Mouse (Mus musculus) left cerebral cortex, adult 2 months (tissue): ENCODE data around the gene Tph1. TPM values are rescaled to one million over a fixed set of nuclear protein-coding genes. Genes with fewer than 3 reads are reported as not detected.

Experiments
- DNase-seq, 2 experiments: peaks; one replicate each; pipeline ENCODE4 v3.0.0; 2021 to 2022; ENCODE audit warnings: low spot score in 2 of 2, mixed read lengths in 1 of 2; ENCODE audit errors: extremely low spot score in 1 of 2
- H3K27ac ChIP-seq: fragments of 200-600 bp; 2 replicates; pipeline ENCODE4 v1.8.1; 2022
- H3K4me3 ChIP-seq: fragments of 200-600 bp; 2 replicates; pipeline ENCODE4 v1.8.1; 2022
- CTCF ChIP-seq: fragments of 200-600 bp; IDR thresholded peaks from 2 replicates; pipeline ENCODE4 v1.8.1; 2022; ENCODE audit warnings: antibody characterized with exemption, mild to moderate bottlenecking, moderate library complexity
- intact Hi-C: fragments of 180-260 bp; cut with DNase I; formaldehyde crosslinking; loops from one replicate; pipeline ENCODE4 v1.15.1; 2025
- total RNA-seq, 2 experiments: library from RNA; stranded (reverse); gene quantifications; 2 replicates each; pipeline ENCODE4 v1.2.3; 2021

Tph1 gene
- total RNA-seq, 2 experiments from 2014 or later = not detected

DNA sequence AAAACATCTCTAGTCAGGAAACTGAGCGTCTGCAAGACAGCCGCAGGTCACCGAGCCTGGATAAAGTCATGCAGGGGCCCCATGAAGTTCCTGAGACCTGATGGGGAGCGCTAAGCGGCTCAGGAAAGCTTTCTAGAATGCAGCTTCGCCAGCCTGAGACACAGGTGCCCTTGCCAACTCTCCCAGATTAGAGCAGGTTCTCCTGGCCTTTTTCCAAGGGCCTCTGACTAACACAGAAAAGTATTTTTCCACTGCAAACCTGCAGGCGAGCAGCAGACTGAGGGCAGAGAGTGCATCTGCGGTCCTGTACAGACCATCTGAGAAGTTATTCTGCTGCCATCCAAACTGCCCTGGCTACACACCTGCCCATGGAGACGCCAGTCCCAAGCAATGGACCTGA lies 60.4 kb downstream of the Tph1 start:
- H3K27ac ChIP-seq = no peak overlapping the region
- TF ChIP-seq CTCF = no peak
- peak in 1 of 2 experiments; percentile 29 for DNase-seq
- H3K4me3 ChIP-seq = no peak overlapping the region
- intact Hi-C loops = no loop called here

DNA sequence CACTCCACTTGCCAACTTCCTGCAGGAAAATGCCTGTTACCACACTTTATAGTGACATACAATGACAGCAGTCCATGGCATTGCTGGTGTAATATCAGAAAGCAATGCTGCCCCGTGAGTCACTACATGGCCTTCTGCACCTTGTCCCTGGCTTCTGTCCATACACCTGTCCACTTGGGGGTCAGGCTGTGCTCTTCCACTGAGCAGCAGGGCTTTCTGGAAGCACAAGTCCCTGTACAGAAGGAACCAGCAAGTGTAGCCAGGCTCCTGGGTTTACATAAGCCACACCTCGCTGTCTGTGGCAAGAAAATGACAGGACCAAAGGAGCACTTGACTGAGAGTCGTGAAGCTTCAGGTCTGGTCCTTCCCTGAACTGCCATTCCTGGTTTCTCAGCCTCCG lies 63.0 kb downstream of the Tph1 start:
- Histone ChIP-seq H3K4me3 (no peak overlapping the region), H3K27ac (no peak overlapping the region)
- TF ChIP-seq CTCF = no peak
- intact Hi-C loops = no loop called here
- no peak for DNase-seq

DNA sequence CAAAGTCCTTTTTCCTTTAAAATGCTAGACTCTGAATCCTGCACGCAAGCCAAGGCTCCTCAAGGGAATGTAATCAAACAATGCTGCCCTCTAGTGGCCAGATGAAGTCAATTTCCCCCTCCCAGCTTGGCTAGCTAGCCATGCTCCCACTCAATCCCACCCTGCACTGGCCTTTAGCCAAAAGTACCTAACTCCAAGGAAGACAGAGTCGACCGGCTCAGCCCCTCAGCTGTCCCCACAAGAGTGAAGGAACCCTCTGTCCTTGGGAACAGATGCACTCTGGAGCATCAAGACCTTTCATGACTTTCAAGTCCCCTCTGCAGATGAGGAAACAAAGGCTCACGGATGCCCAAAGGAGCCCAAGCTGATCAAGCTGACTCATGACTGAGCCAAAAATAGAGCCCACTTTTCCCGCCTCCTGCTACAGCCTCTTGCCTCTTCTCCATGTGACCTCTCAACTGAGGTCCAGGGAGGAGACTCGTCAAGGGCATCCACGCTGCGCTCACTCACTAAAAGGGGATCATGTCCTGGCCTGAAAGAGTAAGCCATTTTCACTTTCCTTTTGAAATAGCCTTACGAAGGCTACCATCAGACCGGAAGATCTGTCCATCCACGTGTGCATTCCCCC lies 64.8 kb downstream of the Tph1 start:
- DNase-seq = peak; percentile 53 to 66
- TF ChIP-seq CTCF = peak; percentile 87
- intact Hi-C loops = loop anchor here (1.0 kb wide), 1 partner anchor 214 kb away; no protein-coding TSS in a partner anchor
- H3K27ac ChIP-seq = 0 out of 2 replicates have a peak overlapping the region, but pooled peaks have one; percentile 50
- no peak overlapping the region for H3K4me3 ChIP-seq

DNA sequence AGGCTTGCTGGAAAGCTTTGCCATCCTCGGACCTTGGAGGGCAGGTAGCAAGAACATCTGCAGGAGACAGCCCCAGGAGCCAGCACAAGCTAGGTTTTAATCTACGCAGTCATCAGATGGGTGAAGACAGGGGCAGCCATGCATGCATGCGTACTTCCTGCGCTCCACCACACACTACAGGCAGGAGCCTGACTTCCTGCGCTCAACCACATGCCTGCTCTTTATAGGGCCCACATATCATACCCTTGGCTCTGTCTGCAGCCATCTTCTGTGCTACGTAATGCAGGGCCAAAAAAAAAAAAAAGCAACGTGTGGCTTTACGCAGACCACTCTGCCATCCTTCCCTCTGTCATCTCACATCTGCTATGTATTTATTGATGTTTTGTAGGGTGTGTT lies 65.3 kb downstream of the Tph1 start:
- TF ChIP-seq CTCF = no peak
- intact Hi-C loops = loop anchor here (1.0 kb wide), 1 partner anchor 214 kb away; no protein-coding TSS in a partner anchor
- no peak overlapping the region for H3K4me3 ChIP-seq
- no peak for DNase-seq
- H3K27ac ChIP-seq = no peak overlapping the region

DNA sequence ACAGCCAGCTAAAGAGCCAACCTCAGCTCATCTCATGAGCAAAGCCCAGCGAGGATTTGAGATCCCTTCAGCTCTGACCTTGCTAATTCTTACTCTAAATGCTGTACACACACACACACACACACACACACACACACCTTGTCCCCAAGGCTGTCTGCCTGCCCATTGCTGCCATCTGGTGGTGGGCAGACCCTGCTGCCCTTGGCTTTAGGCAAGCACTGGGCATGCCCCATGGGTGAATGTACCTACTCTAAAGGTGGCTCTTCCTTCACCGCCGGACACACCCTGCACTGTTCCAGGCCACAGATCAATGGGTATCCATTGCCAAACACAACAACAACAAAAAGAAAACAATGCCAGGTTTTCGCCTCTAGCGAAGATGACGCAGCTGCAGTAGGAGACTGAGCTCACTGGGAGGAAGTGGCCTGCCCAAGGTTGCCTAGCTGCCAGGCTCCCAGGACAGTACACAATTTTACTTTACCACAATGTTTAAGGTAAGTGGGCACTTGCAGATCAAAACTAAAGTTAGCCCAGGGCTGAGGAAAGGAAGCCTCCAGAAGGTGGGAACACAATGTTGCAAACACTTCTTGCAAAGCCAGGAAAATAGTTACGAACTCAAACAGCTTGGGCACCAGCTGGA lies 65.8 kb downstream of the Tph1 start:
- intact Hi-C loops = loop anchor here (1.0 kb wide), 2 partner anchors 213 to 326 kb away; no protein-coding TSS in a partner anchor
- peak; percentile 78 to 81 for DNase-seq
- H3K27ac ChIP-seq = no peak overlapping the region
- H3K4me3 ChIP-seq = no peak overlapping the region
- peak; percentile 82 for TF ChIP-seq CTCF

DNA sequence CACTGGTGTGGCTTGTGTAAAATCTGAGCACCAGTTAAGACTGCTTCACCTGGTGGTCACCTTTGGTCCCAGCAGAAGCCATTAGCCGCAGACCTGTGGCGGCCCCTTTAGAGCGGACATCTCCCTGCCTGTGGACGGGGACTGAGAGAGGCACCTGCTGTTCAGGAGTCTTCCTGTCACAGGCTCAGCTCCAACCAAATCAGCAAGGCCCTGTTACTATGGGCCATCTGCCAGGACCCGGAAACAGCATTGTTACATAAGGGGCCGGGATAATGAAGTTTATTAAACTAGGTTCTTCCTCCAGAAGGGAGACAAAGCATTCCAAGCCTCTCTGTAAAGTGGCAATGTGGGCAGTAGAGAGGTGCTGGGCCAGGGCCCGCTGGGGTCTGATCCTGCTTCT lies 69.3 kb downstream of the Tph1 start:
- Histone ChIP-seq H3K4me3 (no peak overlapping the region), H3K27ac (no peak overlapping the region)
- DNase-seq = no peak
- no peak for TF ChIP-seq CTCF
- intact Hi-C loops = no loop called here

DNA sequence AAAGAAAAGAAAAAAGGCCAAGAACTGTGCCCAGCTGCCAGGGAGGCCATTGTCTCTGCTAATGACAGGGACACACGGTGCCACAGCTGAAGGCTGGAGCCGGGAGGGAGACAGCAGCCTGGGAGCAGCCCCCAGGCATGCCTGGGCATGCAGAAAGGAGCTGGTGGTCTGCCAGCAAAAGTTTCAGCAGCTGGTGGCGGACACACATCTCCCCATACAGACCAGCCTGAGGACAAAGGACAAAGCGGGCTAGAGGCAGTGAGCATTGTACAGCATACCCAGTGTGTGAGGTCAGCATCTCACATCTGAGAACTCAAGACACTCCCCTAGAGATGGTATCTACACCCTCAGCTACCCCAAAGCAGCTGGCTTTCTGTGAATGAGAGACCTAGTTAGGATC lies 70.3 kb downstream of the Tph1 start:
- Histone ChIP-seq H3K4me3 (no peak overlapping the region), H3K27ac (no peak overlapping the region)
- TF ChIP-seq CTCF = no peak
- intact Hi-C loops = no loop called here
- DNase-seq = no peak

DNA sequence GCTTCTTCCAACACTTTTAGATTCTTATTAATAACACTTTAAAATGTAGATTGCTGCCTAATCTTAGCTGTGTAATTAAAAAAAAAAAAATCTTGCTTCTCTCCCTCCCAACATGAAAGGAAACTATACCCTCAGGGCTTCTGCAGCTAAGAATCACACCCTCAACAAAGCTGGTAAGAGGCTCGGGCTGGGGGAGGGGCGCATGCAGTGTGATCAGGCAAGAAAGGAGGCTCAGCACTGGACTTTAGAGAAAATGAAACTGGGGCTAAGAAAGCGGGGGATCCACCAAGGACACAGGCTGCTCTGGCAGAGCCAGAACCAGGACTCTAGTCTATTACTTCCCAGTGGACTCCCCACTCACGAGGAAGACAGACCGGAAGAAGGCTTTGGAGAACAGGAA lies 71.2 kb downstream of the Tph1 start:
- no peak overlapping the region for H3K27ac ChIP-seq
- no peak for DNase-seq
- TF ChIP-seq CTCF = no peak
- H3K4me3 ChIP-seq = no peak overlapping the region
- intact Hi-C loops = no loop called here

DNA sequence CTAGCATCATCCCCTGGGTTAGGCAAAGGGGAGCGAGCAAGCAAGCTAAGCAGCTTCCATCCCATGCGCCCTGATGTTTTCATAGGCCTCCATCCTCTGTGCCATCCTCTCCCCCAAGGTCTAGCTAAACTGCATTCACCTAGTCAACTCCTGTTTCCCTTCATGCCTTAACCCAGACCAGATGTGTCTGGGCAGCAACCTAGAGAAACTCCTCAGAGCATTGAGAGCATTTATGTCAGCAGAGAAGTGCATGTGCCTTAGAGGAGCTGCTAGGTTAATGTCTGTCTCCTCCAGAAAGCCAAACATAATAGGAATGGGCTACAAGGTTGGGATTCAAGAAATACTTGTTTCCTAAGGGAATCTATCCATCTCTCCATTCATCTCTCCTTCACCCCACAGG lies 75.3 kb downstream of the Tph1 start:
- no peak for DNase-seq
- Histone ChIP-seq H3K27ac (no peak overlapping the region), H3K4me3 (no peak overlapping the region)
- no peak for TF ChIP-seq CTCF
- intact Hi-C loops = no loop called here

Other genes with a start within 250 kb of the Tph1 start
- gene Sergef, start 32.7 kb downstream of the Tph1 start, total RNA-seq = 10 to 100 TPM; 74.5 to 77.3 TPM
- gene Saal1, start 38.1 kb upstream of the Tph1 start, total RNA-seq = 1 to 10 TPM; 8.8 to 9.3 TPM
- gene Saa3, start 43.2 kb upstream of the Tph1 start, total RNA-seq = not detected
- not detected for gene Saa4, start 60.1 kb upstream of the Tph1 start, total RNA-seq
- gene Saa1, start 70.4 kb upstream of the Tph1 start, total RNA-seq = not detected
- gene Saa2, start 79.3 kb upstream of the Tph1 start, total RNA-seq = not detected
- gene Hps5, start 123.5 kb upstream of the Tph1 start, total RNA-seq = 10 to 100 TPM; 14.6 to 16.8 TPM
- 10 to 100 TPM; 34.3 to 36.4 TPM for gene Gtf2h1, start 123.6 kb upstream of the Tph1 start, total RNA-seq
- 100 to 1,000 TPM; 342 to 356 TPM for gene Ldha, start 168.9 kb upstream of the Tph1 start, total RNA-seq
- gene Ldhc, start 188.7 kb upstream of the Tph1 start, total RNA-seq = not detected
- gene Tsg101, start 247.4 kb upstream of the Tph1 start, total RNA-seq = 10 to 100 TPM; 74.9 to 76.2 TPM